Mouse (Mus musculus): Measurements from ENCODE around the gene P2rx4. TPM values are rescaled to one million over a fixed set of nuclear protein-coding genes. Genes with fewer than 3 reads are reported as not detected.
"Not testable (repeated sequence)": the region's sequence is repeated elsewhere in the genome, so short reads cannot be mapped to it uniquely, and the experiment has no call there.

P2rx4 gene
- 1 to 10 TPM; 2.8 to 4.4 TPM for total RNA-seq (2021)
- long read RNA-seq, experiment 1, transcript P2rx4-201 (12 exons, 2,702 nt): major isoform, 5 of 5 reads
- long read RNA-seq, experiment 1, partial matches to known transcripts: 0 of 5 reads
- long read RNA-seq, experiment 1, other reads (novel, unspliced or antisense): 0 of 5 reads
- long read RNA-seq, experiment 2, transcript P2rx4-201 (12 exons, 2,702 nt): major isoform, 6 of 10 reads
- long read RNA-seq, experiment 2, partial matches to known transcripts: 0 of 10 reads
- long read RNA-seq, experiment 2, other reads (novel, unspliced or antisense): 1 of 10 reads

GRCm38 (mm10) chr5:122707276-122708181 lies at the start of gene P2rx4:
Gene P2rx4, plus strand, starts transcription at chr5:122707544.
- DNase-seq: peak; percentile 69 to 71
- intact Hi-C loops (cut with DNase I): no loop called here

DNA sequence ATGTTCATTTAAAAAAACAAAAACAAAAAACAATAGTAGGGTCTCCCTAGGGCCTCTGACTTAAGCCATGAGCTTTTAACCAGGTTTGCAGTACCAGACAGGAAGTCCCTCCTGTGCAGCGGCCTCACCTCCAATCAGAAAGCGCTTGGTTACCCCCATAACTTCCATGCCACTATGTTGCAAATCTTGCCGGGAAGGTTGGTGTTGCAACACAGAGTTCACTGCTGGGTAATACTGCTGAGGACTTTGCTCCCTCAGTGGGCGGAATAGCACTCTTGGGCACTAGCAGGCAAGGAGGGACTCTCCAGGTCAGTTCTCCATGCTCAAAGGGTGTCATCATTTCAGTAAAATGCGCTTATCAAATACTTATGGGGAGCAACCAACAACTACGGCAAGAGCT lies 44.8 kb upstream of the P2rx4 start:
- DNase-seq: no peak
- intact Hi-C loops (cut with DNase I): no loop called here

DNA sequence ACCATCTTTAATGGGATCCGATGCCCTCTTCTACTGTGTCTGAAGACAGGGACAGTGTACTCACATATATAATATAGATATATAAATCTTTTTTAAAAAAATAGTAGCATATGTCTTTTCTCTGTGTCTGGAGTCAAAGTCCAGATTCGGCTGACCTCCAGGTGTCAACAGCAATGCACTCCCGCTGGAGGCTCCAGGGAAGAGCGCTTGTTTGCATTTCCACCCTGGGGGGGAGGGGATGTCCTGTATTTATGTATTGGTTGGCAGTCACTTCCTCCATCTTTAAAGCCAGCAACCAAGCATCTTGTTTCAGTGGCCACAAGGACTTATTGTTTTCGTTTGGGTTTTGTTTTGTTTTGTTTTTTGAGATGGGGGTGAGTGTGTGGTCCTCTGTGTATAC lies 42.3 kb upstream of the P2rx4 start:
- intact Hi-C loops (cut with DNase I): no loop called here

GRCm38 (mm10) chr5:122668981-122669897 lies 38.1 kb upstream of the P2rx4 start:
- intact Hi-C loops (cut with DNase I): no loop called here
- no peak for DNase-seq

More for the DNA sequence above, 42.3 kb upstream of the P2rx4 start:
- no peak for DNase-seq

GRCm38 (mm10) chr5:122671641-122672040 lies 35.7 kb upstream of the P2rx4 start:
- intact Hi-C loops (cut with DNase I); DNase-seq: not testable (repeated sequence)

DNA sequence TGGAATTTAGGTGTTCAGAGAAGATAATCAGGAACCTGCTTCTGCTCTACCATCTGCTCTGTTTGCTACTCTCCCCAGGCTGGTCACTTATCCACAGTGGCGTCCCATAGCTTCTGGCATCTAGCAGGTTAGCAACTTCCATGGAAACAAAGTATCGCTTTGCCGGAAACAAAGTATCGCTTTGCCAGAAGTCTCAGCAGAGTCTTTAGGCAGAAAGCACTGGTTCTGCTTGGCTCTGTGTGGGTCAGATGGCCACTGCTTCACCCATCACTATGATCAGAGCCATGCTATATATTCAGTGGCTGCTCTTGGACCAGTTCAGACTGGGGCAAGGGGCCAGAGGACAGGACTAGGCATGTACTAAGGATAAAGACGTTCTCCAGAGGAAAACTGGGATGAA lies 35.0 kb upstream of the P2rx4 start:
- intact Hi-C loops (cut with DNase I): no loop called here

DNA sequence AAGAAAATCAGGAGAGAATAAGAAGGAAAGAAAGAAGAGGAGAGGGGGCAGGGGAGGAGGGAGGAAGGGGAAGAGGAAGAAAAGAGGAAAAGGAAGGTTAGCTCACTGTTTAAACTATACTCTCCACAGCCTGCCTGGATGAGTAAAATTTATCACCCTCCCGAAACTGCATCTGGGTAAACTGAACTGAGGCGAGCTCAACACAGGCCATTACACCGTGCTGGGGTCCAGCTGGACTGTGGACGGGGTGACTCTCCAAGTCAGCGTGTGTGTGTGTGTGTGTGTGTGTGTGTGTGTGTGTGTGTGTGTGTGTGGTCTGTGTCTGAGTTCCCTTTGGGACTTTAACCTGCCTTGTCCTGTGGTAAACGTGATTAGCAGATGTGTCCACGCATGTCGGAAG lies 31.3 kb upstream of the P2rx4 start:
- intact Hi-C loops (cut with DNase I): no loop called here
- no peak for DNase-seq

More for the DNA sequence above, 35.0 kb upstream of the P2rx4 start:
- DNase-seq: no peak

DNA sequence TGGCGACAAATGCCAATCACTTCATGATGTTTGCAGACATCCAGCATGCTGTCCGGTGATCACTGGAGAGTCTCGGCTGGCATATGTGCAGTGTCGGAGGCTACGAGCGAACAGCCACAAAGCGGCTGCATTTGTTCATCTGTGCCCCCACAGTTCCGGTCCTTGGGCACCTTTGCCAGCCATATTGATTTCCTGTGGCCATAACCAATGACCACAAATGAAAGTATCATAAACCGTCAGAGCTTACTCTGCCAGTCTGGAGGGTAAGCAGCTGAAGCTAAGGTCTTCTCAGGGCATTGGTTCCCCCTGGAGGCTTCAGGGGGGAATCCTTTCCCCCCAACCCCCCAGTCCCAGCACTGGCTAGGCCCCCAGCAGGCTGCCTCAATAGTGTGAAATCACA lies 29.4 kb upstream of the P2rx4 start:
- DNase-seq: no peak
- intact Hi-C loops (cut with DNase I): no loop called here

DNA sequence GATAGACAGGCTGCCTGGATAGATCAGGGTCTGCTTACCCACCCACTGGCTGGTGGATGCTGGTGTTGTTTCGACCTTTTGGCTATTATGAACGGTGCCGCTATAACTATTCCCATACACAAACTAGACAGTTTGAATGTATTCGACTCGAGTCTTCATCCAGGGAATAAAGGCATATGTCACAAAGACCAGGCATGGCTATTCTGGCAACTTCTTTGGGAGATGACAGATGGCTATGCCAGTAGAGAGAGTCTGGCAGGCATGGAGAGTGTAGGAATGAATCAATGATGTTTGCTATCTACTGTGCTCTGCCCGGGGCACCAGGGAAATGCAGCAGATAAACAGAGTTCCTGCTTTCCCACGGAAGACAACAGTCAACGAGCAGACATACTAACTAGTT lies 27.5 kb upstream of the P2rx4 start:
- intact Hi-C loops (cut with DNase I): no loop called here
- no peak for DNase-seq

- DNase-seq: no peak
These were observed 26.1 kb upstream of the P2rx4 start for GRCm38 (mm10) chr5:122681276-122681675.

DNA sequence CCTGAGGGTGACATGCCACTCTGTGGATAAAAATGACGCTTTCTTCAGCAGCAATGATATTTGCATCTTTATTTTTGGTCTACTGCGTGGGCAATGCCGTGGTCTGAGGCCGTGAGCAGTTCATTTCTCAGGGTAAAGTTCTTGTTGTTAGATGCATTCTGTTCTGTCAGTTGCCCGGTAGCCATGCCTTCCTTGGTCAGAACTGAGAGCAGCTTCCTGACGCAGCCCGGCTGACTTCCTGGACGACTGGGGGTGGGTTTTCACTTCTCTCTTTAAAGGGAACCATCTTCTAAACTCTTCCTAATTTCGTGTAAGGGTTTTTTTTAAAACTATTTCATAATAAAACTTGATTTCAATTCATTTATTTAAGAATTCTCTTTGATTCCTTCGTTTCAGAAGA lies 23.4 kb upstream of the P2rx4 start:
- intact Hi-C loops (cut with DNase I): no loop called here

More at GRCm38 (mm10) chr5:122681276-122681675, 26.1 kb upstream of the P2rx4 start:
- intact Hi-C loops (cut with DNase I): no loop called here

DNA sequence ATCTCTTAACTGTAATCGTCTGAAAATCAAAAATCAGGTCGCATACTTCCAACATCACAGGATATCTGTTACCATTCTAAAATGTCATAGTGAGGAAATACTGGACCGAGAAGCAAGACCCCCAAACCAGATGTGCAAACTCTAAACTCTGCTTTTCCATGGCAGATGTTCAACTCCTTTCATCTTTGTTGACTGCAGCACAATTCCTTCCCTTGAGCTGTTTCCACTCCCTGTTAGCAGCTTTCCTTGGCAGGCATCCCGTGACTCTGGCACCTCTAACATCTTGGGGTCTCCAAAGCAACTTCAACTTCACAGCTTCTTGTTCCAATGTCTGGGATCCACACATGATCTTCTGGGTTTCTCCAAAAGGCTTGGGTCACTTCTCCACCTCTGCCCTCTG lies 20.0 kb upstream of the P2rx4 start:
- intact Hi-C loops (cut with DNase I): no loop called here
- no peak for DNase-seq

More for the DNA sequence above, 23.4 kb upstream of the P2rx4 start:
- no peak for DNase-seq

- DNase-seq: no peak
- intact Hi-C loops (cut with DNase I): no loop called here
These were observed 18.2 kb upstream of the P2rx4 start for GRCm38 (mm10) chr5:122689153-122689552.

DNA sequence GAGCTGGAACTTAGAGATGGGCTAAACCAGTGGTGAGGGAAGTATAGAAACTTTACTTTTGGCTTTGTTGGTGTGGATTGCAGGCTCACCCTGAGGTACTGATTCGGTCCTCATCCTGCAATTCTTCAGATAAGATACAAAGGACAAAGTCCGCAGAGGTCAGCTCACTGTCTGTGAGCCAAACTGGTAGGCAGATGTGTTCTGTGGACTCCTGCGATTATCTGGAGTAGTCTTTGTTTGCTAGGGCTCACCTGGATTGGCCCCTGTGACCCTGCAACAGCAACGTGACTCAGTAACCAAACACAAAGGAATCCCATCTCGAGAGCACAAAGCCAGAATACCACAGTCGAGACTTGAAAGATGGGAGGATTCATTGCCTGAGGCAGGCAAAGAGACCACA lies 16.9 kb upstream of the P2rx4 start:
- no peak for DNase-seq
- intact Hi-C loops (cut with DNase I): no loop called here

- no peak for DNase-seq
- intact Hi-C loops (cut with DNase I): no loop called here
These were observed 13.7 kb upstream of the P2rx4 start for GRCm38 (mm10) chr5:122693431-122694207.

GRCm38 (mm10) chr5:122695516-122695915 lies 11.8 kb upstream of the P2rx4 start:
- no peak for DNase-seq
- intact Hi-C loops (cut with DNase I): no loop called here

- no peak for DNase-seq
- intact Hi-C loops (cut with DNase I): no loop called here
These were observed 9.2 kb upstream of the P2rx4 start for GRCm38 (mm10) chr5:122698041-122698700.

DNA sequence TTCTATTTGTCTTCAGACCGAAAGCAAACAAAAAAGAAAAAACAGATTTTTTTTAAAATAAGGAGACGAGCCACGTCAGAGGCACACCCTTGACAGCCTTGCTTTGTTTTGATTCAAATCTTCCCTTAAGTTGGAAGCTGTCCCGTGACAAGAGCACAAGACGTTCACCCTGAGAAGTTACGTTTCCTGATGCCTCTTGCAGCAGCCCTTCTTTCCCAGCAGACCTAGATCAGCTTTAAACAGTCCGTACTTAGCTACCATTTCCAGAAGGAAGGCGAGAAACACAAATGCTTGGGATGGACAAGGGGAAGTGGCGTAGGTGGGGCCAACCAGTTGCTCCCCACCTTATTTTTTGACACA lies 8.7 kb upstream of the P2rx4 start:
- no peak for DNase-seq
- intact Hi-C loops (cut with DNase I): no loop called here

DNA sequence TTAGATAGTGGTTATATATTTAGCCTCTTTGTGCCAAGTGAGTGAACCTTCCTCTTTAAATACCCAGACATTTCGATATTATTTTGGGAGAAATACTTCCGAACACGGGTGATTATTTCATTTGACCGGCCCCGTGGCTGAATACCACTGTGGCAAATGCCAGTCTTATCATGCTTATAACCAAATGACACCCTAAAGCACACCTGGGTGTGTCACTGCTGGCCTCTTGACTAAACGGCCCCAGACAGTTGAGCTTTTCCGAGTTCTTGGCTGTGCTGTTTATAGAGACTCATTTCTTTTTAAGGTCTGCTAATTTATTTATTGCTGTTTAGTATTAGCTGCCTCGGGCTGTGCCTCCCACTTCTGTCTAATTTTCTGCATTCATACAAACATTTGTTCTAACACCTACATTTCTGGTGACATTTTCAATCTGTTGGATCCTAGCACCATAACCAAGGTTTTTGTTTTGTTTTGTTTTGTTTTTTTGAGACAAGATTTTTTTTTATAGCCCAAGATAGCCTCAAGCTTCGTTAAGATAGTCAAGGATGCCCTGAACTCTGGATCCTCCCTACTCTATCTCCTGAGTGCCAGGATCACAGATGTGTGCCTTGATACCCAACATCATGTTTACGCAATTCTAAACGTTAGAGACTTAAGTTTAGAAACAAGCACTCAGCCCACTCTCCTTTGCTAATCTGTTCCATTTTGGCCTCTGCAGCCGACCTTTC lies 7.1 kb upstream of the P2rx4 start:
- no peak for DNase-seq
- intact Hi-C loops (cut with DNase I): no loop called here
